Mouse (Mus musculus) cerebellum, adult 2 months (tissue): Measurements from ENCODE around the gene Ebf1. TPM values are rescaled to one million over a fixed set of nuclear protein-coding genes. Genes with fewer than 3 reads are reported as not detected.

Experiments used
- DNase-seq, 2 experiments: peaks; one replicate each; pipeline ENCODE4 v3.0.0; 2021
- H3K27ac ChIP-seq: fragments of 200-500 bp; 2 replicates; pipeline ENCODE4 v1.5.1; 2012; ENCODE audit warnings: low read length, control low read depth, inconsistent platforms; ENCODE audit not compliant: insufficient read depth
- H3K27me3 ChIP-seq: fragments of 200-500 bp; 2 replicates; pipeline ENCODE4 v1.6.1; 2012; ENCODE audit warnings: inconsistent platforms, mild to moderate bottlenecking, low read length, moderate library complexity; ENCODE audit not compliant: control insufficient read depth, insufficient read depth
- H3K4me1 ChIP-seq: fragments of 200-500 bp; 2 replicates; pipeline ENCODE4 v1.6.1; 2011; ENCODE audit warnings: low read length; ENCODE audit not compliant: control insufficient read depth, insufficient read depth
- H3K4me3 ChIP-seq: fragments of 200-500 bp; replicated peaks from 2 replicates; pipeline ENCODE3; 2011; ENCODE audit warnings: mild to moderate bottlenecking, low read depth, low read length, control low read depth; ENCODE audit not compliant: insufficient read depth
- CTCF ChIP-seq: fragments of 200-500 bp; IDR thresholded peaks from 2 replicates; pipeline ENCODE4 v1.5.1; 2011; ENCODE audit warnings: low read depth, mild to moderate bottlenecking, control low read depth, low read length, moderate library complexity, borderline replicate concordance; ENCODE audit not compliant: insufficient read depth
- POLR2A ChIP-seq: fragments of 200-500 bp; IDR thresholded peaks from 2 replicates; pipeline ENCODE4 v1.6.1; 2011; ENCODE audit warnings: low read length, control low read depth, borderline replicate concordance; ENCODE audit not compliant: insufficient read depth
- WGBS: fragments of 180-500 bp; shearing (Covaris S2); methylation state at CpG from one replicate; pipeline ENCODE4 v1.1.7; 2018; 5-methylcytosine and 5-hydroxymethylcytosine counted together
- polyA plus RNA-seq: library from polyadenylated mRNA; depleted of rRNA; stranded (reverse); fragments of >200 nt; gene quantifications from 2 replicates; pipeline ENCODE4 v1.2.3, GENCODE M21; 2012

Gene Ebf1
- polyA plus RNA-seq, 1 experiment, result 24.9 TPM

- no peak overlapping the region for H3K4me3 ChIP-seq
- H3K27ac ChIP-seq, result no peak overlapping the region
- peaks cover 4% of the 10 kb centered on the region; the same call in 1 of the 2 replicates for H3K4me1 ChIP-seq
- no peak for DNase-seq
- TF ChIP-seq POLR2A (no peak), CTCF (no peak)
- H3K27me3 ChIP-seq, result no peaks in the 10 kb centered on the region
- 95% methylated on average over 2 of the region's 2 CpGs for WGBS
Measured at GRCm38 (mm10) chr11:44901715-44902114, 284.6 kb downstream of the Ebf1 start.

DNA sequence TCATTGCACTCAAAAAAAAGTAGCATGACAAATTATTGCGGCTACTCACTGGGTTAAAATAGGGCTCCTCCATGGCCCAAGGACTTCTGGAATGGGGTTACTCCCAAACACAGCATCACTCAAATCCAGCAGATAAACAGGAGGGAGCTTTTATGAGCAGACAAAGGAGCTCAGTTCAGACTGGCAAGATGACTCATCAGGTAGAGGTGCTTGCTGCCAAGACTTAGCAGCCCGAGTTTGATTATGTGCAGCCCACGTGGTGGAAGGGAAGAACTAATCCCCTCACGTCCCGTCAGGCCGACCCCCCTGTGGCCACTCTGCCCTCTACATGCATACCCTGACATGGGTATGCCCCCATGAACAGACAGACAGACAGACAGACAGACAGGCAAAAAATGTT is 285.0 kb downstream of the Ebf1 start:
- H3K27me3 ChIP-seq, result no peaks in the 10 kb centered on the region
- H3K4me3 ChIP-seq, result no peak overlapping the region
- peak; percentile 30 to 52 for DNase-seq
- TF ChIP-seq CTCF (no peak), POLR2A (no peak)
- WGBS, result 36% methylated on average over 6 of the region's 6 CpGs
- peaks cover 4% of the 10 kb centered on the region; the same call in 1 of the 2 replicates for H3K4me1 ChIP-seq
- H3K27ac ChIP-seq, result no peak overlapping the region

GRCm38 (mm10) chr11:44904121-44904520 is 287.0 kb downstream of the Ebf1 start:
- Histone ChIP-seq H3K27ac (no peak overlapping the region), H3K4me3 (no peak overlapping the region), H3K27me3 (no peaks in the 10 kb centered on the region), H3K4me1 (peaks cover 4% of the 10 kb centered on the region; the same call in 1 of the 2 replicates)
- 77% methylated on average over 9 of the region's 9 CpGs for WGBS
- no peak for DNase-seq
- TF ChIP-seq POLR2A, result no peak
- TF ChIP-seq CTCF, result no peak

DNA sequence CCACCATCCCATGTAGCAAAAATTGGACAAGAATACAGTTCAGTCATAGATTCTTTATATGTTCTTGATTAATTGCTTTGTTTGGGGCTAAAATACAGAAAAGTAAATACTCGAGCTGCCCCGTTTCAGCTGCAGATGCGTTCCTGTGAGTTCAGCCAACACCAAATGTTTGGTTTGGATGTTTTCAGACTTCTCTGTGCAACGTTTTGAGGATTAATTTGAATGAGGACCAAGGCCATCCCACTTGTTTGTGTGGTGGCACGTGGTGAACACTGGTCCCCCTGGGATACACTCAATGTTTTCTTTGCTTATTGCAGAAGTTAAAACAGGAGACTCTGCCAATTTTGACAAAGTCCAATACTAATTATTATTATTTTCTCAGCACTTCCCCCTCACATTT is 289.3 kb downstream of the Ebf1 start:
- Histone ChIP-seq H3K27ac (no peak overlapping the region), H3K4me1 (peaks cover 4% of the 10 kb centered on the region; the same call in 1 of the 2 replicates), H3K4me3 (no peak overlapping the region), H3K27me3 (no peaks in the 10 kb centered on the region)
- no peak for DNase-seq
- 62% methylated on average over 5 of the region's 5 CpGs for WGBS
- TF ChIP-seq CTCF (no peak), POLR2A (no peak)

DNA sequence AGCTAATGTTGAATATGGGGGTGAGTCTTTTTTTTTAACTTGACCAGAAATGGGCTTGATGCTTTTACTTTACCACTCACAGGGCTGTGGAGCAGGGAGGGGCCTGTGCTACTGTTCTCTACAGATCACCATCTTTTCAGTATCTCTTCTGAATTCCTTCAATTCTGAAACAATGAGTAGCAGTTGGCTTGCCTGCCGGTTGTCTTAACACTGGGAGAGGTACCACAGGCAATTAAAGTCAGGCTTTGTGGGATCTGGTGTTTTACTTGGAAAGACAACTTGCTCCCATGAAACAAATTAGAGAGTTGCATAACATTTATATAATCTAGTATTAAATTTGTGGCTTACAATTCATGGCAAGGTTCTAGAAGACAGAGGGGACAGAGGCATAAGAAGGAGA is 294.6 kb downstream of the Ebf1 start:
- H3K4me3 ChIP-seq, result no peak overlapping the region
- TF ChIP-seq POLR2A (no peak), CTCF (no peak)
- DNase-seq, result no peak
- H3K27ac ChIP-seq, result no peak overlapping the region
- H3K4me1 ChIP-seq, result no peaks in the 10 kb centered on the region
- WGBS, result 90% methylated on average over 1 of the region's 1 CpGs
- H3K27me3 ChIP-seq, result no peaks in the 10 kb centered on the region

DNA sequence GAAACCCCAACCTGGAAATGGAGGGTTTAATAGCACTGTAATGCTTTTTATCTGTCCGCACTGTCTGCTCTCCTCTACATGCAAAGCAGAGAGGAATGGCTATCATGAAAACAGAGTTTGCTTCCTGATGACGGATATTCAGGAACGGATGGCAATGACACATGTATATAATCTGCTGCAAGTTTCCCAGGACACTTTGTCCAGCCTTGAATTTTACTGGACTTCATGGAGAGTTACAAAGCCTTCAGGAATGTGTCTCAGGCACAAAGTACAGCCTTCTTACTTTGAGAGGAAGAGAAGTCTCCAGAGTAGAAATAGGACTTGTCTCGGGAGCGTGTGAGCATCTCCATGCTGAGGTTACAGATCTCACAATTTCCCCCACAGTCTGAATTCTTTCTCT is 296.7 kb downstream of the Ebf1 start:
- H3K27ac ChIP-seq, result no peak overlapping the region
- no peak overlapping the region for H3K4me3 ChIP-seq
- TF ChIP-seq POLR2A, result no peak
- TF ChIP-seq CTCF, result no peak
- no peak for DNase-seq
- no peaks in the 10 kb centered on the region for H3K27me3 ChIP-seq
- 96% methylated on average over 5 of the region's 5 CpGs for WGBS
- H3K4me1 ChIP-seq, result no peaks in the 10 kb centered on the region

DNA sequence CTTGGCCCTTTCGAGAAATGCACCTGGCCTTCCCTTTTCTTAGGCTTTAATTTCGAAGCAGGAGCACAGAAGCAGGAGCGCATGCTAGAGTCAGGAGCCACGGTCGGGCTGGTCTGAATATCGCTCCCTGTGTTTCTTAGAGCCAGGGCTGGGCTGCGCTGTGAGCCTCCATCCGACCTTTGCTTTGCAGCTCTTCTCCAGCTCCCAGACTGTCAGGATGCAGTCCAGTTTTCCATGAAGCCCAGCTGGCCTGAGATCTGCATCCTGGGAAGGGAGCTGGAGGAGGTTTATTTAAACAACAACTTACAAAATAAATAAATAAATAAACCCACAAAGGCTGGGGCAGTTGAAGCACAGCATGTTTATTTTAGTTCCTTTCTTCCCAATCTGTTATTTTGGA is 299.9 kb downstream of the Ebf1 start:
- 55% methylated on average over 8 of the region's 8 CpGs for WGBS
- peak in 1 of 2 experiments; percentile 9 for DNase-seq
- H3K4me1 ChIP-seq, result no peaks in the 10 kb centered on the region
- no peak overlapping the region for H3K27ac ChIP-seq
- no peak overlapping the region for H3K4me3 ChIP-seq
- no peaks in the 10 kb centered on the region for H3K27me3 ChIP-seq
- TF ChIP-seq CTCF (no peak), POLR2A (no peak)

DNA sequence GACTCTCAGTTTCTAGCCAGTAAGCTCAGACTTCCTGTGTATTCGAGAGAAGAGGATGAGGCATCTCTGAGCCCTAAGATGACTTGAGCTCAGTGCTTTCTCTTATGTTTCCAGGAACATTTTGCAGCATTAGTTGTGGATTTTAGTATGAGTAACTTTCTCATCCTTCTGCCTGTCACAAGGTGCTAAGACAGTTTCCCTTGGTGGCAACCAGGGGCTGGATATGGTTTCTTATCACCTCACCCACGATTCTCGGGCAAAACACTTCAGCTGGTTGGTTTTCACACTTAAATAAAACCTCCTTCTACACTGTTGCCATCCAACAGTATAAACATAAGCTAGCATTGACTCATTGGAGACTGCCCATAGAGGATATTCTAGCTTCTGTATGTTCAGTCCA is 306.0 kb downstream of the Ebf1 start:
- Histone ChIP-seq H3K4me1 (no peaks in the 10 kb centered on the region), H3K27me3 (no peaks in the 10 kb centered on the region), H3K4me3 (no peak overlapping the region), H3K27ac (no peak overlapping the region)
- TF ChIP-seq POLR2A (no peak), CTCF (no peak)
- 90% methylated on average over 3 of the region's 3 CpGs for WGBS
- no peak for DNase-seq
